Mouse (Mus musculus) liver, postnatal 0 days (tissue): ENCODE measurements around the gene Ptms.

Source experiments
- CTCF ChIP-seq: sonication (generic); IDR thresholded peaks from 2 replicates; pipeline ENCODE4 v1.5.1; 2016; ENCODE audit warnings: antibody characterized with exemption, low read depth
- EP300 ChIP-seq: IDR thresholded peaks from 2 replicates; pipeline ENCODE4 v1.6.1; 2016; ENCODE audit warnings: antibody characterized with exemption, low read depth, mild to moderate bottlenecking

DNA sequence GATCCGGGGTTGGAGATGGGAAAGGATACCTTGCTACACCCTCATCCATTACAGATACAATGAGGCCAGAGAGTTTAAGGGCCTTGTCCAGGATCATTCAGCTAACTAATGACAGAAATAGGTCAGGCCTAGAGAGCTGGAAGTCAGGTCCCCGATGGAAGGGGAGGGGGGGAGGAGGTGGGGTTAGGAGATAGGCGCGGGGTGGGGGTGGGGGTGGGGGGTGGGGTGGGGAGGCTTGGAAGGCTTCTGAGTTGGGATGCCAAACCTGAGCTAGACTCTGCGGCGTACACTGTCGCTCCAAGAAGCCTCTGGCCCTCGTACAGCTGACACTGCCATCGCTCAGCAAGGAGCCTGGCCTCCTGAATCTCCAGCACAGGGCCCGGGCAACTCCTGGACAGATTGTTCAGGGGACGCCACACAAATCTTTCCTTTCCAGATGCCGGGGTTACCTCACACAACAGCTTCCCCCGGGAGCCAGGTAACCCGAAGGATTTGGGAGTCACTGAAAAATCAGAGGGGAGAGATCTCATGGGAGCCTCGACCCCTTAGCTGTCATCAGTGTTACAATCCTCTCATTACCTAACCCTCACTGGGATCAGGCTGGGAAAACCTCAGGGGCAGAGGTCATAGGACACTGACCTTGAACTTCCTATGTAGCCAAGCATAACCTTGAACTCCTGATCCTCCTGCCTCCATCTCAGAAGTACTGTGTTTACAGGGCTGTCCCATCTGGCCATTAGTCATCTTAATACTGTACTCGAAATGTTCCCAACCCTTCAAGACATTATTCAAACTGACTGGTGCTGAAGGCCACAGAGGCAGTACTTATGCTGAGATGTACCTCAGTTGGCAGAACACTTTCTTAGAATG lies 14.7 kb downstream of the Ptms start:
- TF ChIP-seq CTCF (no peak), EP300 (no peak)
